Mouse (Mus musculus) cerebral cortex, adult 2 months (tissue): Measurements from ENCODE around the gene Tmco4.

Experiments
- WGBS: fragments of 180-500 bp; shearing (Covaris S2); methylation state at CpG from one replicate; pipeline ENCODE4 v1.1.7; 2018; 5-methylcytosine and 5-hydroxymethylcytosine counted together

The Tmco4 gene

GRCm38 (mm10) chr4:139057291-139057690 is 84.6 kb downstream of the Tmco4 start:
- 80% methylated on average over 5 of the region's 5 CpGs for WGBS

- WGBS, result 94% methylated on average over 5 of the region's 5 CpGs
Measured at GRCm38 (mm10) chr4:139058029-139058428, 85.3 kb downstream of the Tmco4 start.

- WGBS, result 54% methylated on average over 7 of the region's 7 CpGs
Measured at GRCm38 (mm10) chr4:139059569-139059968, 86.9 kb downstream of the Tmco4 start.

- WGBS, result 56% methylated on average over 5 of the region's 5 CpGs
Measured at GRCm38 (mm10) chr4:139064831-139065230, 92.1 kb downstream of the Tmco4 start.

GRCm38 (mm10) chr4:139068287-139068686 is 95.6 kb downstream of the Tmco4 start:
- WGBS, result 11% methylated on average over 4 of the region's 4 CpGs

- 31% methylated on average over 29 of the region's 29 CpGs for WGBS
Measured at GRCm38 (mm10) chr4:139074060-139074459, 101.4 kb downstream of the Tmco4 start.

- under 1% methylated on average over 77 of the region's 77 CpGs for WGBS
Measured at GRCm38 (mm10) chr4:139075041-139075711, 102.5 kb downstream of the Tmco4 start, which contains the start of gene Htr6. TSS of gene Htr6 (minus strand) at chr4:139075570.

GRCm38 (mm10) chr4:139075915-139076314 is 103.2 kb downstream of the Tmco4 start:
- WGBS, result 35% methylated on average over 5 of the region's 5 CpGs

- 24% methylated on average over 2 of the region's 2 CpGs for WGBS
Measured at GRCm38 (mm10) chr4:139078313-139078712, 105.6 kb downstream of the Tmco4 start.

GRCm38 (mm10) chr4:139078726-139079125 is 106.0 kb downstream of the Tmco4 start:
- WGBS, result 30% methylated on average over 4 of the region's 4 CpGs

GRCm38 (mm10) chr4:139079439-139079838 is 106.8 kb downstream of the Tmco4 start:
- 82% methylated on average over 11 of the region's 11 CpGs for WGBS

GRCm38 (mm10) chr4:139080259-139080658 is 107.6 kb downstream of the Tmco4 start:
- WGBS, result 81% methylated on average over 7 of the region's 7 CpGs

- 51% methylated on average over 18 of the region's 18 CpGs for WGBS
Measured at GRCm38 (mm10) chr4:139081270-139081931, 108.7 kb downstream of the Tmco4 start.

- WGBS, result 27% methylated on average over 12 of the region's 12 CpGs
Measured at GRCm38 (mm10) chr4:139082790-139083564, 110.3 kb downstream of the Tmco4 start.

- 68% methylated on average over 11 of the region's 11 CpGs for WGBS
Measured at GRCm38 (mm10) chr4:139085337-139085736, 112.6 kb downstream of the Tmco4 start.

GRCm38 (mm10) chr4:139086037-139086436 is 113.3 kb downstream of the Tmco4 start:
- 10% methylated on average over 5 of the region's 5 CpGs for WGBS

GRCm38 (mm10) chr4:139086984-139087383 is 114.3 kb downstream of the Tmco4 start:
- WGBS, result 84% methylated on average over 4 of the region's 4 CpGs

GRCm38 (mm10) chr4:139088982-139089671 is 116.4 kb downstream of the Tmco4 start:
- 79% methylated on average over 9 of the region's 9 CpGs for WGBS

GRCm38 (mm10) chr4:139090303-139090940 is 117.7 kb downstream of the Tmco4 start:
- 84% methylated on average over 15 of the region's 15 CpGs for WGBS

- 85% methylated on average over 7 of the region's 7 CpGs for WGBS
Measured at GRCm38 (mm10) chr4:139091066-139091465, 118.4 kb downstream of the Tmco4 start.
